Mouse (Mus musculus) gastrocnemius, postnatal 36 days (tissue): ENCODE measurements at regions not wholly inside any gene's neighbourhood (a gene's known extent, or its start where the extent isn't known, plus 50 kb on each side); places are given as distances from the start of the nearest gene placed in this dataset.
A peak's percentile ranks its signal among the peaks of the same experiment; 100 is the strongest.

Experiments used
- DNase-seq, 2 experiments: peaks; one replicate each; pipeline ENCODE4 v3.0.0; 2022
- intact Hi-C: fragments of 180-260 bp; cut with DNase I; formaldehyde crosslinking; loops from one replicate; pipeline ENCODE4 v1.15.1; 2025

DNA sequence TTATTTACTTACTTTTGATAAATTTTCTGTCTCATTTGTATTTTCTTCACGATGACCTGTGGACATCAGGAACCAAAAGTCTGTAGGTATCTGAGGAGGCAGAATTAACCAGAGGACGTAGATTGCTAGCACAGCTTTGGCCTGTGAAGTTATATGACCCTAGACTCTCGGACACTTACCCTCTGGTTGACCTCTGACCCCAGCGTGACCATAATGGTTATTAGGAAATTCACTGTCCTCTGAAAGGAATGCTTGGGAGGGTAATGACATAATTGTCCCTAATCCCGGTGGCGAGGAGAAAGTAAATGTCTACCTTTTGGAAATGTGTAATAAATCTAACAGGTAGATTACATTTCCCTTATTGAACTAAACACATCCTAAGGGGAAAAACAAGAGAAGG is 135.5 kb upstream of the Prickle1 start:
- intact Hi-C loops = no loop called here
- DNase-seq = no peak

DNA sequence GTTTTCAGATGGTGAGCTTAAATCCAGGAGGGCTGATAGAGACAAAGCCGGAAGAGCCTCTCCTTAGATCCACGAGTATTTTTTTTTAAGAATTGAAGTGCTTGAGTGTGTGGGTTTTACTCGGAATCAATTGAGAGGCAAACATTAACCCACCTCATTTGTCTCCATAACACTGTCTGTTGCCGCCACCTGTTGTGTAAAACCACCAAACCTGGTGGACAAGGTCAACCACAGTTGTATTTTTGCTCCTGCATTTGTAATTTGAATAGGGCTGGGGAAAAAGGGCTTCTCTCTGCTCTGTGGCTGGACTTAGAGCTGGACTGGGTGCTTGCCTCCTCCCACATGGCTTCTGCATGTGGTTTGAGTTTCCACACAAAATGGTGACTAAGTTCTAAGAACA is 119.8 kb upstream of the Prickle1 start:
- DNase-seq = no peak
- intact Hi-C loops = no loop called here

GRCm38 (mm10) chr15:93713428-93713827 is 117.7 kb upstream of the Prickle1 start:
- DNase-seq = peak; percentile 87 to 90
- intact Hi-C loops = no loop called here

DNA sequence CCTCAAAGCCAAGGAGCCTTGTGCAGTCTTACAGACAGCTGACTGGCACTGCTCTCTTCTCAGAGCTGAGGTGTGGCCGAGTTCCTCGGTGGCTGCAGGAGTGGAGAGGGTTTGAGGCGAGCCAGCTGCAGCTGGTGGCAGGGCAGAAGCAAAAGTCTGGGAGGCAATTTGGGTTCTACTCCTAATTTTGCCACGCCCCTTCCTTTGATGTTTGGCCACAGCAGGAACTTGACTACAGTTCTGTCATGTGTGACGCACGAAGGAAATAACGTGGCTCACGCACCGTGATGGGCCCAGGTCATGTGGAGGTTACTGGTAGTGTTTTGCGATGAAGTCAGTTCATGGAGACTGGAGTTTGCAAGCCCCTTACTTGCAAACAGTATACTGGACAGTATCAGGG is 116.9 kb upstream of the Prickle1 start:
- no peak for DNase-seq
- intact Hi-C loops = no loop called here

DNA sequence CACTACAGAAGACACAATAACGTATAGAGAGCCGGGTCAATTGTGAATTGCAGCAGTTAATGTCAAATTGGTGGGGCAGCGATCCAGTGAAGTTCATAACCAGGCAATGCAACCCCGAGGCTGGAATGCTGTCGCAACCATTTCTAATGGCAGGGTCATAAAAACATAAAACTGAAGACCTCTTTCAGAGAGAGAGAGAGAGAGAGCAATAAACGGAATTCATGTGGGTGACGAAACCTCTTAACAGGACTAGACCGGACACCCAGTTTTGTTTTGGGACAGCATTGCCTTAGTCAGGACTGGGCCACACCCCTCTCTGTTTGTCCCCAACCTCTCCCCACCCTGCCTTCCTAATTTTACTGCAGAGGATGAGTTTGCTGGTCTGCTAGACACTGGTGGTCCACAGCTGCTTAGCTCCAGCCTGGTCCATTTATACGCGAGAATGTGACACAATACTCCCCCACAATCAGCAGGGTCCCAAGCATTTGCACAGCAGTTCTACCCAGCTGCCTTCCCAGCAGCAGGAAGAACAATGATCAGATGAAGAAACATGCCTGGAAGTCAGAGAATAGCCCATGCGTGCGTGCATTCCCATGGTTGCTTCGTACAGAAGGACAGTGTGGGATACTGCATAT is 115.6 kb upstream of the Prickle1 start:
- intact Hi-C loops = no loop called here
- no peak for DNase-seq

DNA sequence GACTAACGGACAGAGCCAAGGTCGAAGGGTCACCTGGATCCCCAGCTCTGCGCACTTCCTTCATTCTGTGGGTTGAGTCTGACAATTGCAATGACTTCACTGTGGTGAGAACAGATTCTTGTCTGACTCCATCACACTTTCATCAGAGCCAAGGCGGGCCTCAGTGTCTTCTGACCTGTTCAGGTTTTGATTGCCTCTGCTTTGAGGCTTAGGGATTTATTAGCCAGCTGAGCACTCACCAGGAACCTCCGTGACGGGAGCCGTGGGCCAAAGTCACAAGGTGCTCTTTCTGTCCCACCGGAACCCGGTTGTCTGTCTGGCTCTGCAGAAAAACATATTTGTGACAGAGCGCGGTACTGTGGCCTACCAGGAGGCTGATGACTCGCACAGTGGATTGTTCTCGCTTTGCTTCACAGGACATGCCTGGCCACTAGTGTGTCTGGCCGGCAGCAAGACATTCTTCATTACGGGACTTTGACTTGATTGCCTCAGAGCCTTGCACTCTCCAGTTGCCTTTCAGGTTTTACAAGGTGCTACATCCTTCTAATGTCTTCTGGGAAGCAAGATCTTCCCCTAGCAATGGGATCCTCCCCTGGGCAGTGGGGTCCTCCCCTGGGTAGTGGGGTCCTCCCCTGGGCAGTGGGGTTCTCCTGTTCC is 114.9 kb upstream of the Prickle1 start:
- DNase-seq = no peak
- intact Hi-C loops = no loop called here

- intact Hi-C loops = no loop called here
- peak in 1 of 2 experiments; percentile 17 for DNase-seq
Observed at GRCm38 (mm10) chr15:93706366-93706930, 110.8 kb upstream of the Prickle1 start.

- intact Hi-C loops = no loop called here
- no peak for DNase-seq
Observed at GRCm38 (mm10) chr15:93705651-93706050, 110.0 kb upstream of the Prickle1 start.

- DNase-seq = no peak
- intact Hi-C loops = no loop called here
Observed at GRCm38 (mm10) chr15:93705109-93705508, 109.4 kb upstream of the Prickle1 start.

DNA sequence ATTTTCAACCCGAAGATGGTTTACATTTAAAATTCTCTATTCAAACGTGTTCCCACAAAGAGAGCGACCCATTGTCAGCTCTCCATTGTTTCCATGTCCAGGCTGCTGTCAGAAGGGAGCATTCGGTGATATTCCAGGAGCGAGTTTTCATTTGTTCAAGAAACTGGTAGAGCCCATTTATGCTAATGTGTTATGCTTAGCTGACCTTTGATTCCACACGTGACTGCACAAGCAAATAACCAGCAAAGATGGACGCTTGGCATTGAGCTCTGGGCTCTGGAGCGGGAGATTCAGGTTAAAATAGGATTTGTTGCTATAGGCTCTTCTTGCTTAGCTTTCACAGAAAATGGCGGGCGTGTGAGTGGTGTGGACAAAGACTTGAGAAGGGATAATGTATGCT is 105.3 kb upstream of the Prickle1 start:
- intact Hi-C loops = no loop called here
- DNase-seq = no peak

DNA sequence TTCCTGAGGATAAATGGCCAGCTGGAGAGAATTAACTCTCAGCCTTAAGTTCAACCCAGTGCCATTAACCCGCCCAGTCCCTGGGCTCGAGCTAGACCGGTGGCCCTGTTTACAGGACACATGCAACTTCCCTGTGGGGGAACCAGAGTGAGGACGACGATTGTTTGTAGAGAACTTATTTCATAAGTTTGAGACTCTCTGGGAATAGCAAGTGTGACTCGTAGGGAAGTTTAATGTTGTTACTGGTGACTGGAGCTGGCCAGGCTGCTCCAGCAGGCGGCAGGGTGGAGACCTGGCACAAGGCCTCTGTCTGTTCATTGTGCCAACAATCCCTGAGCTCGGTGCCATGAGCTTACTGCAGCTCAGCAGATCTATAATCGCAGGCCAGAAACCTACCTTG is 104.3 kb upstream of the Prickle1 start:
- DNase-seq = peak; percentile 39 to 47
- intact Hi-C loops = no loop called here

GRCm38 (mm10) chr15:93698182-93698822 is 102.6 kb upstream of the Prickle1 start:
- no peak for DNase-seq
- intact Hi-C loops = no loop called here

DNA sequence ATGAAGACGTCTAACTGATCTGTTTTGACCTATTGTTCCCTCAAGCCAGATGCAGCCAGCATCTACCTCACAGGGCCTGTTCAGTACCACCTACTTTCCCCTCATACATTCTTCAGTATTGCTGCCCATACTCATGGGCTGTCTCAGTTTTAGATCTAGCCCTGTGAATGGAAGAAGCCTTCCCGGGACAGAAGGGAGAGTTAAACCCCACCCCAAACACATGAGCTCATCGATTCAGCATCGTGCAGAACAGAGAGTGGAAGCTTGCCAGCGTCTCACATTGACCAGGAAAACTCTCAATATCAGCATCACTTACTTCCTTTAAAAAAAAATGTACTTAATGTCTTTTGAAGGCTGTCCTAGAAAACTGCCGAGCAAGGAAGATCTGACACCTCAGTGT is 95.0 kb upstream of the Prickle1 start:
- intact Hi-C loops = no loop called here
- DNase-seq = no peak

- no peak for DNase-seq
- intact Hi-C loops = no loop called here
Observed at GRCm38 (mm10) chr15:93690011-93690410, 94.3 kb upstream of the Prickle1 start.

- DNase-seq = no peak
- intact Hi-C loops = no loop called here
Observed at GRCm38 (mm10) chr15:93686385-93686784, 90.7 kb upstream of the Prickle1 start.

- intact Hi-C loops = no loop called here
- no peak for DNase-seq
Observed at GRCm38 (mm10) chr15:93681602-93682001, 85.9 kb upstream of the Prickle1 start.

GRCm38 (mm10) chr15:93675624-93676023 is 79.9 kb upstream of the Prickle1 start:
- DNase-seq = no peak
- intact Hi-C loops = no loop called here

DNA sequence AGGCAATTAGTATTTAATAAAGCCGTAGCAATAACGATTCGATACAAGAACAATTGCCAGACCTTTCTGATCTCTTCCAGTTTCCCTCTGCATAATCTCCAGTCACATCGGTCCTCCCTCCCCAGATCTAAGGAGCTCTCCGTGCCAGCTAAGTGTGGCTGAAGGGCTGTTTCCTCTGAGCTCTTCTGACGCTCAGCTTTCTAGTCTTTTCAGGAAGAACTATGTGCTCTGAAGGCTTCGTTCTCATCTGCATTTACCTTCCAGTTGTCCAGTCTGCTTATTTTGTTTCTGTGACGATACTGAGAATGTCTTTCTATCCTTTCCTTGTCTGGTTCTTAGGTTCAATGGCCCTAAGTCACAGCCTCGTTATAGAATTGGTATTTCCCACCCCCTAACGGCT is 78.3 kb upstream of the Prickle1 start:
- intact Hi-C loops = no loop called here
- no peak for DNase-seq

- intact Hi-C loops = no loop called here
- no peak for DNase-seq
Observed at GRCm38 (mm10) chr15:93663876-93664275, 68.2 kb upstream of the Prickle1 start.

DNA sequence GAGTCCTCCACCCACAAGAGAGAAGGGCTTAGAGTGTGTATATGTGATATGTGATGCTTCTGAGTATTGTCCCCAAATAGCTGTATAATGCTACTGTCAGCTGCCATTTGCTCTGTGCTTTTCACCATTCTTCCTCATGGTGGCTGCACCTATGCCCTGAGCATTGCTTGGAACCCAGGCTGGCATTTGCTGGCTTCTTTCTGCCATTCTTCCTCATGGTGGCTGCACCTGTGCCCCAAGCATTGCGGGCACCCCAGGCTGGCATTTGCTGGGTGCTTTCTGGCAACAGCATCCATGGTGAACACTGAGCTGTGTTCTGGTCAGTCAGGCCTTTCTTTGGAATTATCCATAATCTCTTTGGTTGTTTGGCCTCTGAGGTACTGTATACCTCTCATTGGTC is 66.9 kb upstream of the Prickle1 start:
- intact Hi-C loops = no loop called here
- no peak for DNase-seq

- intact Hi-C loops = no loop called here
- DNase-seq = no peak
Observed at GRCm38 (mm10) chr15:93661801-93662200, 66.1 kb upstream of the Prickle1 start.
